Mouse (Mus musculus) ES-E14 (cell line): ENCODE measurements around the gene Srp68. TPM values are rescaled to one million over a fixed set of nuclear protein-coding genes. Genes with fewer than 3 reads are reported as not detected.

Source experiments
- DNase-seq: peaks from one replicate; pipeline ENCODE4 v3.0.0-alpha.2; 2013; ENCODE audit warnings: low read depth, low spot score
- H3K27ac ChIP-seq: 2 replicates; pipeline ENCODE4 v1.5.1; 2012; ENCODE audit warnings: low read depth, mild to moderate bottlenecking, low read length, moderate library complexity, mixed read lengths; ENCODE audit not compliant: poor library complexity, insufficient read depth, severe bottlenecking
- H3K36me3 ChIP-seq: 2 replicates; pipeline ENCODE4 v1.6.1; 2012; ENCODE audit warnings: mild to moderate bottlenecking, low read length, moderate library complexity, mixed read lengths; ENCODE audit not compliant: control insufficient read depth, poor library complexity, insufficient read depth, severe bottlenecking
- H3K4me1 ChIP-seq, 2 experiments: fragments of 150-350 bp in 1 of 2; sonication (generic) in 1 of 2; 2 replicates each; pipeline ENCODE4 v1.6.1; 2012; ENCODE audit warnings: low read length in 2 of 2, mild to moderate bottlenecking in 1 of 2, mixed read lengths in 1 of 2; ENCODE audit not compliant: control insufficient read depth in 2 of 2, insufficient read depth in 2 of 2, poor library complexity in 1 of 2
- H3K4me3 ChIP-seq, 2 experiments: fragments of 150-350 bp in 1 of 2; sonication (generic) in 1 of 2; 2 replicates each; pipeline ENCODE4 v1.5.1; 2012; ENCODE audit warnings: low read length in 2 of 2, low read depth in 1 of 2, mild to moderate bottlenecking in 1 of 2, mixed read lengths in 1 of 2; ENCODE audit not compliant: insufficient read depth in 1 of 2, poor library complexity in 1 of 2, severe bottlenecking in 1 of 2
- H3K9ac ChIP-seq: 2 replicates; pipeline ENCODE4 v1.6.1; 2012; ENCODE audit warnings: low read depth, mild to moderate bottlenecking, low read length, mixed read lengths; ENCODE audit not compliant: poor library complexity, insufficient read depth, severe bottlenecking
- H3K9me3 ChIP-seq: fragments of 150-350 bp; sonication (generic); 2 replicates; pipeline ENCODE4 v1.6.1; 2012; ENCODE audit warnings: low read depth, mild to moderate bottlenecking, low read length; ENCODE audit not compliant: control insufficient read depth, insufficient read depth
- CHD2 ChIP-seq: IDR thresholded peaks from 2 replicates; pipeline ENCODE4 v1.6.1; 2014; ENCODE audit warnings: mild to moderate bottlenecking, low read depth, low read length, inconsistent platforms
- HCFC1 ChIP-seq: IDR thresholded peaks from 2 replicates; pipeline ENCODE4 v1.6.1; 2012; ENCODE audit warnings: low read length, inconsistent platforms, borderline replicate concordance; ENCODE audit not compliant: insufficient read depth
- MAFK ChIP-seq: IDR thresholded peaks from 2 replicates; pipeline ENCODE4 v1.6.1; 2014; ENCODE audit warnings: mild to moderate bottlenecking, low read depth, low read length, inconsistent platforms; ENCODE audit not compliant: insufficient read depth
- ZC3H11A ChIP-seq: IDR thresholded peaks from 2 replicates; pipeline ENCODE4 v1.6.1; 2012; ENCODE audit warnings: low read depth, mild to moderate bottlenecking, inconsistent platforms, low read length, borderline replicate concordance
- ZNF384 ChIP-seq: IDR thresholded peaks from 2 replicates; pipeline ENCODE4 v1.6.1; 2012; ENCODE audit warnings: low read depth, low read length, inconsistent platforms
- in situ Hi-C, 2 experiments: fragments of 600-800 bp; cut with MboI; formaldehyde crosslinking; loops; one replicate each; pipeline ENCODE4 v1.15.1; 2025; ENCODE audit warnings: low sequenced_read_pairs in 2 of 2, inconsistent platforms in 1 of 2; ENCODE audit not compliant: unreplicated experiment in 2 of 2
- total RNA-seq: library from RNA; depleted of rRNA; stranded (reverse); fragments of 300-350 nt; gene quantifications from 2 replicates; pipeline ENCODE4 v1.2.3, GENCODE M21; 2012

The Srp68 gene
- total RNA-seq, 1 experiment = 38.2 TPM

DNA sequence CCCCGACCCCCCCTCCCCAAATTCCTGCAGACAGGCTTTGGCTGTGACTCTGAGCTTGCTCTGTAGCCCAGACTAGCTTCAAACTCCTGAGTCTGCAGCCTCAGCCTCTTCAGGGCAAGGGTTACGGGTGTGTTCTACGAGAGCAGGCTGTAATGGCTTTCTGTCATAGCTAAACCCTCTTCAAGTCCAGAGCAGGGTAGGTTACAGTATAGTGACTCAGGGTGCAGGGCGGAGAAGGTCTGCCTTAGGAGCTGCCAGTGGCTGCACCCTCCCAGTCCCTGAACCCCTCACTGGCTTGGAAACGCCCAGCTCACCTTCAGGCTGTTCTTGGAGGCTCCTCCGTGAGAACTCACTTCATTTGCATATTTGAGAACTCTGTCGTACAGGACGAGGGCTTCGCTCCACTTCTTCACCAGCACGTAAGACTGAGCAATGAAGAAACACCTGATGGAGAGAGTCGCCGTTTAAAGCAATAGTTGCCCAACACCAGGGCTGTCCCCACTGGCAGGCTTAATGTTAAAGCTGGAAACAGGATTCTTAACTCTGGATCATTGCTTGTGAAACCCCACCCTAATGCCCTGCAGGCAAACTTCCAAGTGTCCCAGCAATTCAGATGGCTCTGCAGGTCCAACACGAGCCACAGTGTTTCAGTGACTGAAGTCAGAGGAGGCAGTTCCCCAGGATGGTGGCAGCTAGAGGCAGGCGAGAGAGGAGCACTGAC, 26.4 kb downstream of the Srp68 start:
- Histone ChIP-seq H3K4me1 (peaks cover 6 to 19% of the 10 kb centered on the region in 2 experiments; a peak in 2 of 4 replicates), H3K27ac (no peak overlapping the region), H3K9me3 (no peaks in the 10 kb centered on the region), H3K4me3 (no peak overlapping the region), H3K36me3 (peaks cover 68% of the 10 kb centered on the region), H3K9ac (no peak overlapping the region)
- in situ Hi-C loops = no loop called here
- no peak for DNase-seq
- TF ChIP-seq CHD2 (no peak), ZNF384 (no peak), ZC3H11A (no peak), MAFK (no peak), HCFC1 (no peak)

- H3K9ac ChIP-seq = no peak overlapping the region
- no peaks in the 10 kb centered on the region for H3K9me3 ChIP-seq
- no peak overlapping the region for H3K27ac ChIP-seq
- TF ChIP-seq ZC3H11A (no peak), MAFK (no peak), HCFC1 (no peak)
- peaks cover 6 to 25% of the 10 kb centered on the region in 2 experiments; a peak in 2 of 4 replicates for H3K4me1 ChIP-seq
- in situ Hi-C loops = no loop called here
- H3K36me3 ChIP-seq = peaks cover 53% of the 10 kb centered on the region
- no peak overlapping the region for H3K4me3 ChIP-seq
- no peak for DNase-seq
Measured at GRCm38 (mm10) chr11:116245616-116246015, 28.4 kb downstream of the Srp68 start.

DNA sequence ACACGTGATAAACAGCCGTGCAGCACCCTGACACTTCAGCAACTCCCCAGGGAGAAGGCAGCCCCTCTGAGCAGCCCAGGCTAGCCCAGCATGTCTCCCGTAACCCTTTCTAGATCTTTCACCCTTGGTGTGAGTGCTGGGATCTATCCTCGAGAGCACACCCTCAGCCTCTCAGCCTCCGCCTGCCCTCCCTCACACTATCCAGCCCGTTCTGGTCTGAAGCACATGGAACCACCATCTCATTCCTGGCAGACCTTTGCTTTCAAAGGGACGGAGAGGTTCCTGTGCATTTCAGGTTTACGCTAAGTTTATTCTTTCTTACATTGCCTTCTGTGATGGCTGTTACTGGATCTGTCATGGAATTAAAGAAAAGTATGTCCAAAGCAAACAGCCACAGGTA, 29.4 kb downstream of the Srp68 start:
- H3K4me3 ChIP-seq = no peak overlapping the region
- peak overlapping the region; percentile 24; the same call in 1 of the 2 replicates for H3K27ac ChIP-seq
- no peak for DNase-seq
- H3K36me3 ChIP-seq = peaks cover 44% of the 10 kb centered on the region
- in situ Hi-C loops = no loop called here
- no peaks in the 10 kb centered on the region for H3K9me3 ChIP-seq
- H3K9ac ChIP-seq = no peak overlapping the region
- H3K4me1 ChIP-seq = peaks cover 6 to 25% of the 10 kb centered on the region in 2 experiments; a peak in 2 of 4 replicates
- TF ChIP-seq MAFK = no peak
- no peak for TF ChIP-seq ZC3H11A
- TF ChIP-seq ZNF384 = no peak
- no peak for TF ChIP-seq CHD2
- no peak for TF ChIP-seq HCFC1

GRCm38 (mm10) chr11:116241744-116242235, 32.2 kb downstream of the Srp68 start:
- Histone ChIP-seq H3K4me1 (peaks cover 2 to 12% of the 10 kb centered on the region in 2 experiments; a peak in 1 of 4 replicates), H3K36me3 (peaks cover 23% of the 10 kb centered on the region), H3K27ac (no peak overlapping the region), H3K9ac (peak overlapping the region; percentile 27; the same call in 1 of the 2 replicates), H3K9me3 (no peaks in the 10 kb centered on the region), H3K4me3 (peak overlapping the region in 1 of 2 experiments; percentile 24; a peak in 1 of 4 replicates)
- in situ Hi-C loops = no loop called here
- DNase-seq = no peak
- no peak for TF ChIP-seq ZC3H11A
- TF ChIP-seq CHD2 = no peak
- no peak for TF ChIP-seq ZNF384
- TF ChIP-seq MAFK = no peak
